Mouse (Mus musculus) lung, postnatal 10 days (tissue): ENCODE results near the gene Pld3.

Source experiments
- DNase-seq: peaks from one replicate; pipeline ENCODE4 v3.0.0; 2021

Gene Pld3

GRCm38 (mm10) chr7:27483860-27484259 lies 69.2 kb downstream of the Pld3 start:
- DNase-seq: no peak
